Mouse (Mus musculus): ENCODE data around the gene Ccdc146.

DNA sequence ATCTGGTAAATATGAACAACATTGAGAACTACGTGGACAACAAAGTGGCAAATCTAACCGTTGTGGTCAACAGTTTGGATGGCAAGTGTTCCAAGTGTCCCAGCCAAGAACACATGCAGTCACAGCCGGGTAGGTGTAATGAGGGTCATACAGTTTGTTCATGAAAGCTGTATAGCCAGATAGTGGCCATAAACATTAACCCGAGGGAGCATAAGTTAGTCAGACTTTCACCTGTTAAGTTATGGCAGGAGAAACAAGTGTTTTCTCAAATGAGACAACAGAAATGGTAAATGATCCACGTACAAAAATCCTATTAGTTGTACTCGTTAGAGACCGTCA is 51.3 kb downstream of the Ccdc146 start:
- no peak for TF ChIP-seq POLR2A (IDR thresholded peaks at IDR 0.05; ENCODE audit: borderline replicate concordance, extremely low read depth, low read depth, low read length)
- no peak for TF ChIP-seq CTCF (IDR thresholded peaks at IDR 0.05; ENCODE audit: insufficient read depth, low read length)

Data from lung, adult 2 months (tissue).